Mouse (Mus musculus) monocyte, adult 5-6 weeks (primary cell): ENCODE data around the gene Abcc8. TPM values are rescaled to one million over a fixed set of nuclear protein-coding genes. Genes with fewer than 3 reads are reported as not detected.
"Not testable (repeated sequence)": the region's sequence is repeated elsewhere in the genome, so short reads cannot be mapped to it uniquely, and the experiment has no call there.

Experiments
- ATAC-seq: fragments of 153-309, 156-312 bp; replicated peaks from 2 replicates; pipeline ENCODE4 v1.8.0; 2017; ENCODE audit warnings: mild to moderate bottlenecking; ENCODE audit not compliant: low TSS enrichment, insufficient number of reproducible peaks, severe bottlenecking, poor library complexity, low FRiP score
- total RNA-seq: library from RNA; stranded (forward); fragments of 200-1000, 200-491, 200-594 nt; gene quantifications from 3 replicates; pipeline ENCODE4 v1.2.3, GENCODE M21; 2017

Abcc8 gene
- not detected in 3 replicates for total RNA-seq

GRCm38 (mm10) chr7:46179431-46180275, at the start of gene Abcc8:
Gene Abcc8, minus strand, starts transcription at chr7:46180033.
- no peak for ATAC-seq

GRCm38 (mm10) chr7:46226936-46227335, 47.1 kb upstream of the Abcc8 start:
- no peak for ATAC-seq

GRCm38 (mm10) chr7:46226253-46226652, 46.4 kb upstream of the Abcc8 start:
- ATAC-seq = no peak

- ATAC-seq = no peak
Observed at GRCm38 (mm10) chr7:46220591-46221129, 40.8 kb upstream of the Abcc8 start.

- ATAC-seq = no peak
Observed at GRCm38 (mm10) chr7:46218415-46218814, 38.6 kb upstream of the Abcc8 start.

GRCm38 (mm10) chr7:46216481-46216880, 36.6 kb upstream of the Abcc8 start:
- no peak for ATAC-seq

- no peak for ATAC-seq
Observed at GRCm38 (mm10) chr7:46210276-46210675, 30.4 kb upstream of the Abcc8 start.

GRCm38 (mm10) chr7:46208131-46208530, 28.3 kb upstream of the Abcc8 start:
- no peak for ATAC-seq

- no peak for ATAC-seq
Observed at GRCm38 (mm10) chr7:46204775-46205174, 24.9 kb upstream of the Abcc8 start.

- no peak for ATAC-seq
Observed at GRCm38 (mm10) chr7:46204046-46204471, 24.2 kb upstream of the Abcc8 start.

GRCm38 (mm10) chr7:46201649-46202048, 21.8 kb upstream of the Abcc8 start:
- ATAC-seq = no peak

GRCm38 (mm10) chr7:46200021-46200420, 20.2 kb upstream of the Abcc8 start:
- no peak for ATAC-seq

GRCm38 (mm10) chr7:46195356-46195755, 15.5 kb upstream of the Abcc8 start:
- no peak for ATAC-seq

GRCm38 (mm10) chr7:46184232-46184631, 4.4 kb upstream of the Abcc8 start:
- ATAC-seq = no peak

- no peak for ATAC-seq
Observed at GRCm38 (mm10) chr7:46181590-46181989, 1.8 kb upstream of the Abcc8 start.

- not testable (repeated sequence) for ATAC-seq
Observed at GRCm38 (mm10) chr7:46168980-46169379, 10.9 kb downstream of the Abcc8 start.

GRCm38 (mm10) chr7:46168402-46168801, 11.4 kb downstream of the Abcc8 start:
- ATAC-seq = no peak

GRCm38 (mm10) chr7:46167901-46168300, 11.9 kb downstream of the Abcc8 start:
- no peak for ATAC-seq

- no peak for ATAC-seq
Observed at GRCm38 (mm10) chr7:46165876-46166275, 14.0 kb downstream of the Abcc8 start.

- no peak for ATAC-seq
Observed at GRCm38 (mm10) chr7:46162731-46163130, 17.1 kb downstream of the Abcc8 start.
